Mouse (Mus musculus) urinary bladder, postnatal 25 days (tissue): ENCODE measurements around the gene Hist1h1c.
A peak's percentile ranks its signal among the peaks of the same experiment; 100 is the strongest.
"Not testable (repeated sequence)": the region's sequence is repeated elsewhere in the genome, so short reads cannot be mapped to it uniquely, and the experiment has no call there.

Source experiments
- DNase-seq: peaks from one replicate; pipeline ENCODE4 v3.0.0; 2022; ENCODE audit warnings: low spot score

Hist1h1c gene

DNA sequence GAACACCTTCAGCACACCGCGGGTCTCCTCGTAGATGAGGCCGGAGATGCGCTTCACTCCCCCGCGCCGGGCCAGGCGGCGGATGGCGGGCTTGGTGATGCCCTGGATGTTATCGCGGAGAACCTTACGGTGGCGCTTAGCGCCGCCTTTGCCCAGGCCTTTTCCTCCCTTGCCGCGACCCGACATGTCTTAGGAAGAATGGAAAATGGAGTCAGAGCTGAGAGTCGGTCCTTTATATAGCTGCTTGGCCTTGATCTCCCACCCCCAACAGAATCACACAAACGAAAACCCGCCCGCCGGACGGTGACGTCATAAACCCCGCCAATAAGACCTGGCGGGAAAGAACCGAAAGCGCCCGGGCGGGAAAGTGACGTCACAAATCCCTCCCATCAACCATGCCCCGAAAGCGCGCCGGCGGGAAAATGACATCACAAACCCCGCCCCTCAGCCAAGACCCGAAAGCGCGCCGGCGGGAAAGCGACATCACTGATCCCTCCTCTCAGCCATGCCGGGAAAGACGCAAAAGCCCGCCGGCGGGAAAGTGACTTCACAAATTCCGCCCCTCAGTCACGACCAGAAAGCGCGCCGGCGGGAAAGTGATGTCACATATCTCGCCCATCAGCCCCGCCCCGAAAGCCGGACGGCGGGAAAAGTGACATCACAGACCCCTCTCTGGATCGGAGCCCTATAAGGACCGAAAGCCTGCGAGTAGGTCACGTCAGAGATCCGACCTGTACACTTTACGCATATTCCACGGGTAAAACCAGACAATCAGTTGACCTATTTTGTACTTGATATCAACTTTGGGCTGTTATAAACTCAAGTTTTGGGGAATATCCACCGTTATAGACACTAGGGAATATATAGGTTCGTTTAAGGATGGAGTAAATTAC, 22.6 kb downstream of the Hist1h1c start, which contains the start of gene Hist1h4a:
Gene Hist1h4a, minus strand, starts transcription at position 259 of the 893 bp plus-strand sequence.
- peak; percentile 97 for DNase-seq

DNA sequence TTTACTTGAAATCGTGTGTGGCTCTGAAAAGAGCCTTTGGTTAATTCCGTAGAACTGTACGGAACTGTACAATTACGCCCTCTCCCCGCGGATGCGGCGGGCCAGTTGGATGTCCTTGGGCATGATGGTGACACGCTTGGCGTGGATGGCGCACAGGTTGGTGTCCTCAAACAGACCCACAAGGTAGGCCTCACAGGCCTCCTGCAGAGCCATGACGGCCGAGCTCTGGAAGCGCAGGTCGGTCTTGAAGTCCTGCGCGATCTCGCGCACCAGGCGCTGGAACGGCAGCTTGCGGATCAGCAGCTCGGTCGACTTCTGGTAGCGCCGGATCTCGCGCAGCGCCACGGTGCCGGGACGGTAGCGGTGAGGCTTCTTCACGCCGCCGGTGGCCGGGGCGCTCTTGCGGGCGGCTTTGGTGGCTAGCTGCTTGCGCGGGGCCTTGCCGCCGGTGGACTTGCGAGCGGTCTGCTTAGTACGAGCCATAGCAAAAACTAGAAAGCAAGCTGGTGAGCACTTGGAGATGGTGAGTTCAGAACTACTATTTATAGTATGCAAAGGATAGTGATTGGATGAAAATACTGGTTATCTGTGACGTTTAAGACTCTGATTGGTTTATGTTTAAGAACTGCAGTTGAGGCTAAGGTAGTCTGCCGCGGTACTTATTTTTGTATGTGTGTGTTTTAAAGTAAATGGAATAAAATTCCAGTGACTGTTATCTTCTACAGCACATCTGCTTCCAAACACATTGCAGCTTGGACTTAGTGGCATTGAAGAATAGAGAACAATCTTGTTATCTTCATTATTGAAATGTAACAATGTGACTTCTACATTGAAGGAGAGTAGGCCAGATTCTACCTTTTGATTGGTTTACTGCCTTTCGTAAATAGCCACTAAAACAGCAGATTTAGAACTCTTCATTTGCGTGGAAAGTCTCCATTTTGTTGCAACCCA, 23.5 kb downstream of the Hist1h1c start, which contains the start of gene Hist1h3a:
Gene Hist1h3a, minus strand, starts transcription at position 516 of the 951 bp plus-strand sequence.
- DNase-seq = peak; percentile 42

GRCm38 (mm10) chr13:23763242-23763585, 24.6 kb downstream of the Hist1h1c start:
- no peak for DNase-seq

- DNase-seq = peak; percentile 55
Measured at GRCm38 (mm10) chr13:23763586-23764323, 25.1 kb downstream of the Hist1h1c start, which contains the start of gene Hist1h1a. Hist1h1a (plus strand) TSS chr13:23763666.

DNA sequence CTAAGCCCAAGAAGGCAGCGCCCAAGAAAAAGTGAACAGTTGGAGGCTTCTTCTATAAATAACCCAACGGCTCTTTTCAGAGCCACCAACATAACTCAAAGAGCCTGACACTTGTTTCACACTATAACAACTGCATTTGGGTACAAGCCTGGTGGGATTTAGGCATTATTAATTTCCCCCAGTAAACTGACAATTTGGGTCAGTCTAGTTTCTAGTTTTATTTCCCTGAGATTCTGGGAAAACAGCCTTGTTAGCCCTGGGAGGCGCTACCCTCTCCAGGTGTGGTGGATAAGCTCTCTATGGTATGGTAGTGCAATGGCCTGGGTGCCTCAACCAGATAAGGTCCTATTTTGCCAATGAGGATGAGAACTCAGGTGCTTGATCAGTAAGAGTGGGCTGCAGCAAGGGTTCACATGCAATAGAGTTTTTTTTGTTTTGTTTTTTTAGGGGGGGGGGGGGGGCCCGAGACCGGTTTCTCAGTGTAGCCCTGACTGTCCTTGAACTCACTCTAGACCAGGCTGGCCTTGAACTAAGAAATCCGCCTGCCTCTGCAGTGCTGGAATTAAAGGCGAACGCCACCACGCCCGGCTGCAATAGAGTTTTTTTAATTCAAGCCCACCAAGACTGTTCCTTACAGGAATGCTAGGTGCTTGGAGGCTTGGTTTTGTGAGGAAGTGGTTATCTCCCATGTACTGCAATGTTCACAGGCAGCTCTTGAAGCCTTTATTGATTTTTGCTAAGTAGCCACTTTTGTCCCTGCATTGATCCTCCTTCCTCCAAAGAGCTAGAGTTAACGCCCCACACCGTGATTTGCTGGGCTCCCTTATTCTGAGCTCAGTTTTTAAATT, 25.9 kb downstream of the Hist1h1c start:
- no peak for DNase-seq

GRCm38 (mm10) chr13:23765172-23765513, 26.5 kb downstream of the Hist1h1c start:
- DNase-seq = no peak

- DNase-seq = no peak
Measured at GRCm38 (mm10) chr13:23766772-23767171, 28.2 kb downstream of the Hist1h1c start.

DNA sequence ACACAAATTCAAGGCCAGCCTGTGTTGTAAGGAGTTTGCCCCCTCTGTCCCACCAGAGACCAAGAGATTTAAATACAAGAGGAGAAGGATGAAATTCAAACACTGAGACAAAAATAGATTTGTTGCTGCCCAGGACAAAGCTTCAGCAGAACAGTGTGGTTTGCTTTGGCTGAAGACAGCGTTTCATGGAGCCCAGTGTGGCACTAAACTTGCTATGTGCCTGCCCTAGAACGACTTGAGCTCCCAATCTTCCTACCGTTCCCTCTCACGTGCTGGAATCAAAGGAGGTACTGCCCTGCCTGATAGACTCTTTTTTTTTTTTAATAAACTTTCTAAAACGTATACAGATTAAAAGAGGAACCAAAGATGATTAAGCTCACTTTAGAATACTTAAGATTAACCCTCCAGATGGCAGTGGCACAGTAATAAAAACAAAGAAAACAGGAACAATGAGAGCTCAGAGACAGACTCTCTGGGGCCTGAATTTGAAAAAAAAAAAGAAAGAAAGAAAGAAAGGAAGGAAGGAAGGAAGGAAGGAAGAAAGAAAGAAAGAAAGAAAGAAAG, 30.3 kb downstream of the Hist1h1c start:
- DNase-seq = no peak

DNA sequence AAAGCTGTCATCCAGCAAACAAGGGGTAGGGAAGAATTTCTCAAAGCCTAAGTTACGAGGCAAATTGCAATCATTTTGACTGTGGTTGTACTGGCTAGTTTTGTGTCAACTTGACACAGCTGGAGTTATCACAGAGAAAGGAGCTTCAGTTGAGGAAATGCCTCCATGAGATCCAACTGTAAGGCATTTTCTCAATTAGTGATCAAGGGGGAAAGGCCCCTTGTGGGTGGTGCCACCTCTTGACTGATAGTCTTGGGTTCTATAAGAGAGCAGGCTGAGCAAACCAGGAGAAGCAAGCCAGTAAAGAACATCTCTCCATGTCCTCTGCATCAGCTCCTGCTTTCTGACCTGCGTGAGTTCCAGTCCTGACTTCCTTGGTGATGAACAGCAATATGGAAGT, 31.0 kb downstream of the Hist1h1c start, which contains the start of gene Trim38:
Gene Trim38, plus strand, starts transcription at position 301 of the 400 bp plus-strand sequence.
- not testable (repeated sequence) for DNase-seq

DNA sequence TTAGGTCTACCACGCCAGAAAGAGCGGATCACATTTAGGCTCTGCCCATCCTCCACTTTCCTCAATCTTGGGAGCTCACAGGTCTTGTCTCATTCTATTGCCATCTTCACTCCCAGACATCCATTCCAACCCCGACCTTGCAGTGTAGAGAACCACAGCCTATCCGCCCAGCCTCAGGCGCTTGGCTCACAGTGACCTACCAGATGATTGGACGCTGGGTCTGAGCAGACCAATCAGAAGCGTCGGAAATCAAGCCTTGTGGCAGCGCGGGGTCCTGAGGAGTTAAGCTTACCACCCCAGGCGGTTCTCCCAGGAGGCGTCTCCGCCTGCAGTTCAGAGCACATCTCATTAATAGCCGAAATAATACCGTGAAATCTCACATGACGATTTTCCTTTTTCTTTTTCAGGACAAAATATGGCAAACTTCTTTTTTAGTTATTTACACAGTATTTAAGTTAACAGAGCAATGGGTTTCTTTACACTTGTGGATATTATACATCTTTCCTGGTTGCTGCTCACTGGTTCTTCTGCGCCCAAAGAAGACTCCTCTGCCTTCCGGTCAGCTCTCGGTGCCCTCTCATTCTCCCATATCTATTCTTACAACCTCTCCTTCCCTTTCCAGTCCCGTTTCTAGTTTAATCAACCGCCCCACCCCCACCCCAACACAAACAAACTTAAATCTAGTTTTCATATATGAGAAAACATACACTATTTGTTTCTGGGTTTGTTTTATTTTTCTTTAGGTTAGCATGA, 34.1 kb downstream of the Hist1h1c start:
- no peak for DNase-seq

DNA sequence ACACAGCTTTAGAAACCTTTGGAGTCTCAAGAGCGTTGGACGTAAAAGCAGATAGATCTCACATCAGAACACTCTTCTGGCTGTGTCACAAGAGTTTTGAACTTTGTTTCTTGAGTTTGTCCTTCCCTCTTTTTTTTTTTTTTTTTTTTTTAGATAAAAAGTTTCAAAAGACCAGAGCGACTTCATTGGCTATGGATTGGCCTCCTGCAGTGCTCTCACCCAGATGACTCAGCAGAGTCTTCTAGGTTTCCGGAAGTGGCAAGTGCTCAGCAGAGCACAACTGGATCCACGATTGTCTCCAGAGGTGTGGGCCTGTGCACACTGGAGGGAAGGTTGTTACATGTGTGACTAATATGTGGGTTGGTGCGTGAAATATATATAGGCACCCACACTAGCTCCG, 39.7 kb downstream of the Hist1h1c start:
- no peak for DNase-seq

- DNase-seq = no peak
Measured at GRCm38 (mm10) chr13:23779025-23779424, 40.4 kb downstream of the Hist1h1c start.
